Mouse (Mus musculus): ENCODE measurements around the gene Celf6.

Gene Celf6

DNA sequence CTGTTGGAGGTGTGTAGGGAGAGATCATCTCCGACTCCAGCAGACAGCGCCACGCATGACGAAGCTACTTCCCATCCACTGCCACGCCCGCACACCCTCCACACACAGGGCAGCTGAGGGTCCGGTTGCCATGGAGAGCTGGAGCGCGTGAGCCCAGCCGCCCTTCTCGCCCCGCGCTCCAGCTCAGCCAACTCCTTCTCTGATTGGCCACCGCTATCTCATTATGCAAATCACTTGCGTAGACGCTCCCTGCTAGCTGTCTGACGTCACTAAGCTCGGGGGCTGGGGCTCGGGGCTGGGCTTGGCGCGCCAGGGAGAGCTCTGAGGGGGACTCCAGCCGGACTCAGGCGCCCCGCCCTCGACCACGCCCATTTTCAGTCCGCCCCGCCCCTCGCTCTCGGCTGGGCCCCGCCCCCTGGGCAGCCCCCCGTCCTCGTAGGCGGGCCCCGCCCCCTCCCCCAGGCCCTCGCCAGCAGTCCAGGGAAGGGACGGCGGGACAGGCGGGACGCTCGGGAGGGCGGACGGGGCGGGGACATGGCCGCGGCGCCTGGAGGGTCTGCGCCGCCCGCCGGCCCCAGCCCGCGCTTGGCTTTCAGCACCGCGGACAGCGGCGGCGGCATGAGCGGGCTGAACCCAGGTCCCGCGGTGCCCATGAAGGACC, at the start of gene Celf6:
TSS of gene Celf6 (plus strand) at position 74 of the 661 bp plus-strand sequence.
- peak; percentile 71 for DNase-seq (ENCODE audit: low read depth, low spot score)

DNA sequence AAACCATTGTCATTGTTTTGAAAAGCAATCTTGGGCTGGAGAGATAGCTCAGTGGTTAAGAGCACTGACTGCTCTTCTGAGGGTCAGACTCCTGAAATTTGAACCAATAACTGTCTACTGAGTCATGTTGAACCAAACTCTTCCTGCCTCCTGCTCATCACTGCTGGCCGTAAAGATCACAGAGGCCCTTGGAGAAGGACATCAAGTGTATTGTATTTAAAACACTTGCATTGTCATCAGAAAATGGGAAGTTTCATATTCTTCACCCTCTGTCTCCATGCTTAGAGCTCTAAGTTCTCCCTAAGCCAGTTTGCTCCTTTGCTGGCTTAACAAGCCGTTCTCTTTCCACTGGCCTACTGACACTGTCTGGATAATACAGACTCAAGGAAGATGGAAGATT, 49.4 kb upstream of the Celf6 start:
- no peak for DNase-seq (ENCODE audit: low read depth, low spot score)

DNA sequence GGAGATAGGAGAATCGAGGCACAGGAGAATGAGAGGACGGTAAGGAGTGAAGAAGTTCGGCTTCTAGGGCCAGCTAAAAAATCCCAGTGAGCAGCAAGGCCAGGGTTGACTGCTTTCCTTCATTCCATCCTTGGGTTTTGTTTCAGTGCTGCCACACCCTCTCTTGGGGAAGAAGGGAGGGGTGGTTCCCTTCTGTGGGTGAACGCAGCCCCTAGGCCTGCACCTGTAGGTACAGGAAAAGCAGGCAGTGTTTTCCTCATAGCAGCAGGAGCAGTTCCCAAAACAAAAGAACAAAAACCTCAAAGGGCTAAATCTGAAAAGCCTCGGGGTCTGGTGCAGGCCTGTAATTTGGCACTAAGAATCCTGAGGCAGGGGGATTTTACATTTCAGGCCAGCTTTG, 46.1 kb upstream of the Celf6 start:
- DNase-seq (ENCODE audit: low read depth, low spot score) = no peak

DNA sequence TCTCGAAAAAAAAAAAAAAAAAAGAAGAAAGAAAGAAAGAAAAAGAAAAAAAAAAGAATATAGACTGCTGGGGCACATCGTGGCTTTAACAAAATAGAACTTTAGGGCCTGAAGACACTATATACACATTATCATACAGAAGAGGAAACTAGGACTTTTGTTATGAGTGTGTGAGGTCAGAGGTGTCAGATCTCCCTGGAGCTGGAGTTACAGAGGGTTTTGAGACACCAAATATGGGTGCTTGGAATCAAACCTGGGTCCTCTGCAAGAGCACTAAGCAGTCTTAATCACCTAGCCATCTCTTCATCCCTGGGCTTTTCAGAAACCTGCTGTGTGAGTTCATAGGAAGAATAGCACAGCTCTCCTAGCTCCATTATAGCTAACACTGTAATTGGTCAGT, 44.3 kb upstream of the Celf6 start:
- DNase-seq (ENCODE audit: low read depth, low spot score) = no peak

DNA sequence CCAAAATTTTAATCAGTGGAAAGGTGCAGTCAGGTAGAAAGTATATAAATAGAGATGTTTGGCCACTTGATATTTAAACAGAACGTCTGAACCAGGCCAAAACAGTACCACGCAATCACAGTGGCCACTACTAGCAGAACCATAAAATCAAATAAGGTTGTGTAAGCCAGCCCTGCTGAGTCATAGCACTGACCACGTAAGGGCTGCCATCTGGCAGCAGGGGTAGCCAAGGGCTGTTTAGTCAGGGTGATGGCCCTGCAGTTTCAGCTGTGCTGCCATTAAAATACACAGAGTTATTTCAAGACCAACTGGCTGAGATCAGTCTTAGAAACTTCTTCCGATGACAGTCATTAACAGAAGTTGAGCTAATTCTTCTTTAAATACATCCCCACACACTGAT, 43.8 kb upstream of the Celf6 start:
- no peak for DNase-seq (ENCODE audit: low read depth, low spot score)

DNA sequence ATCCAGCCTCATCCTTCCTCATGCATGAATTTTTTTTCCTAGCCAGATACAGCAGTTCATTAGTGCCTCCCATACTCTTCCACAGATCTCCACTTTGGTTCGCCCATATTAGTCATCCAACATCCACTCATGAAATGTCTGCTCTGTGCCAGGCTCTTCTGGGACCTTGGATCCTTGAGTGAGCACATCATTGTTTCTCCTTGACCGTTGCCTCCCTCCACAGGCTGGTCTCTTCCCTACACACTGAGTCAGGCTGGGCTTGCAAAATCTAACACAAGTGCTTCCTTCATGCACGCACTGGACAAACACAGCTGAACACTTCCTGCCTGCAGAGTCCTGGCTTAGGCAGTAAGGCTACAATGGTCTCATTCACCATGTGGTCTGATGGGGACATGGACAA, 40.1 kb upstream of the Celf6 start:
- DNase-seq (ENCODE audit: low read depth, low spot score) = no peak

DNA sequence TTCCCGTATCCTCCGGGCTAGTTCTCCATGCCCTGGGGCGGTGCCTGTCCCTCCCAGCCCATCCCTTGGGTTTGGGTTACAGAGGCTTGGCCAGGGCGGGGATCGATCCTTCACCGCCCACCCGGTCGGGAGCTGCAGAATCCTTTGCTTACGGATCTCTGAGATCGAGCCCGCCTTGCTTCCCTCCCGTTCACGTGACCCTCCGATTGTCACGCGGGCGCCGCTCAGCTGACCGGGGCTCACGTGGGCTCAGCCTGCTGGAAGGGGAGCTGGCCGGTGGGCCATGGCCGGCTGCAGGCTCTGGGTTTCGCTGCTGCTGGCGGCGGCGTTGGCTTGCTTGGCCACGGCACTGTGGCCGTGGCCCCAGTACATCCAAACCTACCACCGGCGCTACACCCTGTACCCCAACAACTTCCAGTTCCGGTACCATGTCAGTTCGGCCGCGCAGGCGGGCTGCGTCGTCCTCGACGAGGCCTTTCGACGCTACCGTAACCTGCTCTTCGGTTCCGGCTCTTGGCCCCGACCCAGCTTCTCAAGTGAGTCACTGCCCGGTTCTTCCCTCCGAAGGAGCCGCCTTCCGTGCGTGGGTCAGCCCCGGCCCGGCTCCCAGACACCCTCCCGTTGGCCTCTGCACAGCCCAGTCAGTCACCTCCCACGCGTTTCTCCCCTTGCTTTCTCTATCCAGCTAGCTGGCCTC, 38.1 kb upstream of the Celf6 start, which contains the start of the genes Hexa and Tmem202:
TSS of gene Hexa (plus strand) at position 100 of the 697 bp plus-strand sequence.
TSS of gene Tmem202 (minus strand) at position 407 of the 697 bp plus-strand sequence.
- DNase-seq (ENCODE audit: low read depth, low spot score) = peak; percentile 80

DNA sequence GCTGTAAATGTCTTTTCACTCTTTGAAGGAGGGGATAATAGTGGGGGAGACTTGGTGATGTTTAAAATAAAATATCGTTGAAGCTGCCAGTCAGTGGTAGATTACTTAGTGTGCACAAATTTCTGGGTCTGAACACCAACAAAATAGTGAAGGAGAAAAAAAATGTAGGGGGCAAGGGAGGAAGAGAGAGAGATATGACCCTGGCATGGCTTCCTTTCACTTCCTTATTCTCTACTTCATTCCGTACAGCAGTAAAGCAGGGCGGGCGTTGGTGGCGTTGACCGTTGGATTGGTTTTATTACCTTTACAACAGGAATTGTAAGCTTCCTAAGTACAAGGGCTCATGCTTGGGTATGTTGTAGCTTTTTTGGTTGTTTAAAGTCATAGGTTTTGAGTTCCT, 36.1 kb upstream of the Celf6 start:
- DNase-seq (ENCODE audit: low read depth, low spot score) = no peak

DNA sequence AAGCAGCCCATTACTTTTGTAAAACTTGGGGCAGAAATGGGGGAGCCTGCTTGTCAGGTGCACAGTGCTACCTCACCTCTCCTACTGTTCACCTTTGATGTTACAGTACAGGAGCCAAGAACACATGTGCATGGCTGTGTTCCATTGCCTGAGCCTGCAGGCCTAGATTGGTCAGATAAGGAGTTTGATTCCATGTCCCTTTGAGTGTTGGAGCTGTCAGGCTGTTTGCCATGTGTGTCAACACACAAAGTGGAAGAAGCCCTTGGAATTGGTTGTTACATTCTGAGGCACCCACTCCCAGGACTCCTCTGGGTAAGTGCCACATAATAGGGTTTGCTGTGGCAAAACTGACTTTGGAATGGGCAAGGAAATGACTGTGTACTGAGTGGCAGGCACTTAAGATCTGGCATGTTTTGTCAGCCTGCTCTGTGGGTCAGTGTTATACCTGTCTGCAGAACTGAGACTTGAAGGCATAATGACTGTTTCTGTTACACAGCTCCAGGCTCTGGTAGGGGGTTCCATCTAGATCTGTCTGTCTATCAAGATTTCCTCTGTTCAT, 34.9 kb upstream of the Celf6 start:
- DNase-seq (ENCODE audit: low read depth, low spot score) = no peak

DNA sequence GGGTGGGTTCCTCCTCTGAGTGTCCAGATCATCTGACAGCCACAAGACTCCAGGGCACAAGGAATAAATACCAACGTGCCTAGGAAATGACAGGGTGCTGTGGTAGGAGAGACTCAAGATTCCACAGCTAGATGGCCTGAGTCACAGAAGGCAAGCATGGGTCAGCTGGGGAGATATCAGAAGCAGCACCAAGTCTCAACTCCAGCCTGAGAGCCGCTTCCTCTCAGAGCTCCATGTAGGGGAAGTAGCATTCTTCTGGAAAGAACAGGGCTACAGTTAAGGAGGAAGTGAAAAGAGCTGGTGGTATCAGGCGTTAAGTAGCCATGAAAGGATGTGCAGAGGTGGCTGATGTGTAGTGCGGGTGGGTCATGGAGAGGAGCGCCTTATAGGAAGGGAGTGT, 33.0 kb upstream of the Celf6 start:
- no peak for DNase-seq (ENCODE audit: low read depth, low spot score)

DNA sequence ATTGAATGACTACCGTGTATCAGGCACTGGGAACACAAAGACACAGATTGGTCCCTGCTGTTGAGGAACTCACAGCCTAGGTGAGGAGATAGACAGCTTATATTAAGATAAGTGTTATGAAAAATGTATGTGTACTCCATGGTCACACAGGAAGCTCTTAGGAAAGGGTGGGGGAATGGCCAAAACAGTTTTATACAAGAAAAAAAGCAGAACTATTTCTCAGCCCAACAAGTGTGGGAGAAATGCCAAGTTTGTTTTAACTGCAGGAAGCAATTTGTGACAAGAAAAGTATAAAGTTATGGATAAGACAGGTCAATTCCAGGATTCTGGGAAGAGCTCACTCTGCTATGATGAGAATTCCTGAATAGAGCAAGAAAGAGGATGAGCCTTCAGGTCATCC, 29.8 kb upstream of the Celf6 start:
- no peak for DNase-seq (ENCODE audit: low read depth, low spot score)

DNA sequence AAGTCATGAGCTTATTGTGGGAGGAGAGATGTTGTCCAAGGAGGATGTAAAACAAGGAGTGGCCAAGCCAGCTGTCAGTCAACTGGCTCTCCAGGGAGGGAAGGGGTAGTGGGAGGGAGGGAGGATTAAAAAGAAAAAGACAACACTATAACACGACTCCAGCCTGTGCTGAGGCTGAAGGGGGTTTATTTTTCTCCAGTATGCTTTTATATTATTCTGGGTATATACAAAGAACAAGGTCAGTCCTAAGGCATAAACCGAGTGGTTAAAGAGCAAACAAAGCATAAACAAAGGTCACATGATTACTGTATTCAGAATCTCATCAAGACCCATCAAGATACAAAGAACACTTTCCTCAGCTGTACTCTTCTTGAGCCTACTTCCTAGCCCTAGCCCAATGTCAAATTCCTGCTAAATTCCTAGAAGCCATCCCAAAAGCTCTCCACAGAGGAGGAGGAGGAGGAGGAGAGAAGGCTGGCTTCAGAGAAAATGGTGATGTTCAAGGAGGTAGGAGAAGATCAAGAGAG, 28.7 kb upstream of the Celf6 start:
- no peak for DNase-seq (ENCODE audit: low read depth, low spot score)

DNA sequence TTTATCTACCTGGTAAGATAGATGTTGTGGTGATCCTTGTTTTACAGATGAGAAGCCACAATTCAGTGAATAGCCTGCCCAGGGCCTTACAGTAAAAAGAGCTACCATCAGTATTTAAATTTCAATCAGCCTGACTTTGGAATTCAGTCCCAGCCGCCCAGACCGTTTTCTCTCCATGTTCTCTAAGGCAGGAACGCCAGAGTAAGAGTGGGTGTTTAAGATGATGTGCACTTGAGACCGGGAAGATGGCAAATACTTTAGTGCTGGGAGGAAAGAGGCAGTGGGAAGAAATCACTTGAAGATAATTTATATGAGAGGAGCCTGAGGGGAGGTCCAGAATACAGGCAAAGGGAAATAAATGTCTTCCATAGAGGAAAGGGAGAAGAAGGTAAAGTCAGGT, 27.6 kb upstream of the Celf6 start:
- no peak for DNase-seq (ENCODE audit: low read depth, low spot score)

DNA sequence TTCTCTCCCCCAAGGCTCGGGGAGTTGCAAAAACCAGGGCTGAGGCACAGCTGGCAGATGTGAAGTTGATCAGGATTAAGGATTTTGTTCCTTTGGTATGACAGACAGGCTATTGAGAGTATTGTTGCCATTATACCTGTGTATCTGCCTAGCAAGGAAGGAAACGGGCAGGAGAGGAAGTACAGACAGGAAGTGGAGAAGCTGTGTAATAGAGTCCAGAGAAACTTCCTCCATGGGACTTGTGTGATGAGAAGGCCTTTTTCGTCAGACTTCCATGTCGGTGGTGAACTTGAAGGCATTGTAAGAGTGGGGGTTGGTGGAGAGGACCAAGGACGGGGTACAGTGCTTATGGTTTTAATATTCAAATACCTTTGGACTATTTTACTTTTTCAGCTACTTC, 26.7 kb upstream of the Celf6 start:
- peak; percentile 7 for DNase-seq (ENCODE audit: low read depth, low spot score)

DNA sequence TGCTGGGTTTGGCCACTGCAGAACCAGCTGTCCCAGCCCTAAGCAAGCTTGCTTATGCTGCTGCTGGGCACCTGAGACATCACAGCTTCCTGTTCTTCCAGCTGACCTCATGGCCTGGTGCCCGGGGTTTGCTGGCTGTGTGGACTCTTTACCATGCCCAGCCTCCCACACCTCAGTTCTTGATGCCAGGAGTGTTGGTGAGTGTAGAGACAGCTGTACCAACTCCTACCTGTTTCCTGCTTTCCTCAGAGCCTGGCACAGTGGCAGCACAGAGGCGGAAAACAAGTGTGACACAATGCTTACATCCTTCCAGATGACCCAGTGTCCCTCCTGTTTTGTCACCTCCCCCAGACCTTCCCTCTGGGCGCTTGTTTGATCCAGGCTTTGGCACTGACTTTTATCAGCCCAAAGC, 26.1 kb upstream of the Celf6 start:
- DNase-seq (ENCODE audit: low read depth, low spot score) = no peak

DNA sequence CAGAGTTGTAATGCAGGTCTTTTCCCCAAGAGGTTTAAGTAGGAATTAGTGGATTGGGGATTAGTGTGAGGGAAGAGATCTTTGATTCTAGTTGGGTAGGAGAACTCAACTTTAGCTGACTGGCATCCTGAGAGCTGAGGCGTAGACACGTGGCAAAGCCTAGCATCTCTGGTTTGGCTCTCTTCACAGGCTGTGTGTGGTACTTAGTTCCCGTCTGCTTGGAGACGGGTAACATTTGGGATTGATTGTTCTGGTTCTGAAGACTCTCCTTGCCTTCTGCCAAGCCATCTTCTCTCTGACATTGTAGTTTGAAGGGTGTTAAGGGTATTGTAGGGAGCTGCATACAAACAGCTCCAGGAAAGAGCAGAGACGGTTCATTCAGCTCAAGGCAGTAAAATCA, 25.1 kb upstream of the Celf6 start:
- no peak for DNase-seq (ENCODE audit: low read depth, low spot score)

DNA sequence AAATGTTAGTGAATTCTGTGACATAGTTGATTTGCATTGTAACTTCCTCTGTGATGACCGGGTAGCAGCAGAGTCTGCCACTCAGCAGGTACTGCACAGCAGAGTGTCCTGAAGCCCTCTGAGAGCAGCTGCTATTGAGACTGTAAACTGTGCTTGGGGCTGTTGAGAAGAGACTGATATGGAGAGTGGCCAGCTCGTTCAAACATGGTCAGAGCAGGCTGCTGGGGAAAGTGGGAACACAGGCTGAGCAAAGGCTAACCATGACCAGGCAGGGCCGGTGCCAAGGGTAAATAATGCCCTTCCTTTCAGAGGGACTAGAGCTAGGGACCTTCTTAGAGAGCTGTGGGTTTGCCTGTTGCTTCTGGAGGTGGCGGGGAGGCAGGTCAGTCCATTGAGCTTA, 24.0 kb upstream of the Celf6 start:
- DNase-seq (ENCODE audit: low read depth, low spot score) = no peak

DNA sequence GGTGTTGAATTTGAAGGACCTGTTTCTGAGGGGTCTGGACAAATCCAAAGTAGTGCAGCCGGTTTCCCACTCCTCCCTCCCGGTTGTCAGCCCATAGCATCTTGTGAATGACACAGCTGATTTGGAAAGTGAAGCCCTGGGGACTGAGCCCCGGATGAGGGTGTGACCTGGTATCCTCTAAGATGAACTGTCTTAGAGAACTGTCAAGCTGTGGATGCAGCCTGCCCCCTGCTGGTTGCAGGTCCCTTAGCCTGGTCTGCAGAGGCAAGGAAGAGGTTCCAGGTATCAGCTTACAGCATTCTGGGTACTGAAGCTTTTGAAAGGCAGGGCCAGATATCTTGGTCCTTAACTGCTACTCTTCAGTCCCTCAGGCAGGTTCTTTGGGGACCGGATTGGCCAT, 12.1 kb upstream of the Celf6 start:
- peak; percentile 89 for DNase-seq (ENCODE audit: low read depth, low spot score)

DNA sequence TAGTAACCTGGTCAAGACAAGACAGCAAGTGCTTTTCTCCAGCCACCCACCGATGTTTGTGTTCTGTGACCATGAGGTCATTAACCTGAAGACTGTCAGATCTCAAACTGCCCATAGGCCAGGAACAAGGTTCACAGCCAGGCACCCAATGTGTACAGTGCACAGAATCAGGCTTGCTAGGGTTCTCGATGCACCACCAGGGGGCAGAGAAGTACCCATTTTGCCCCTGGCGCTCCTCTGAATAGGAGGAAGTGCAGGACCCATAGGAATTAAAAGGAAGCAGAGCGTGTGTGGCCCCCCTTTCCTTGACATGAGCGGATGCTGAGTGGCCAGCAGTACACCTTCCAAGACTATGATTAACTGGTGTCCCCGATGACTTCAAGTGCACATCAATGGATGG, 10.6 kb upstream of the Celf6 start:
- DNase-seq (ENCODE audit: low read depth, low spot score) = peak; percentile 75

DNA sequence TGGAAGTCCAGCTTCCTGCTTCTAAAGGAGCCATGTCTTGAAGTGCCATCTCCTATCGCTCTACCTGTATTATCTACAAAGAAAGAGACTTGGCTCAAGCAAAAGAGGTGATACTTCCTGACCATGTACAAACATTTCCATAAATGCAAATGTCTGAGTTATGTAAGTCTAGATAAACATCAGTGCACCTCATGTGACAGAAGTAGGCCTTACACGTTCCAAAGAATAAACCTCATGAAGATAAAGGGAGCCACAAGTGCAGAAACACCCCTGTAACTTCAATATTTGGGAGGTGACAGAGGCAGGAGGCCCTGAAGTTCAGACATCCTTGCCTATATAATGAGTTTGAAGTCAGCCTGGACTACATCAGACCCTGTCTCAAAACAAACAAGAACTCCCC, 5.9 kb upstream of the Celf6 start:
- DNase-seq (ENCODE audit: low read depth, low spot score) = no peak

DNA sequence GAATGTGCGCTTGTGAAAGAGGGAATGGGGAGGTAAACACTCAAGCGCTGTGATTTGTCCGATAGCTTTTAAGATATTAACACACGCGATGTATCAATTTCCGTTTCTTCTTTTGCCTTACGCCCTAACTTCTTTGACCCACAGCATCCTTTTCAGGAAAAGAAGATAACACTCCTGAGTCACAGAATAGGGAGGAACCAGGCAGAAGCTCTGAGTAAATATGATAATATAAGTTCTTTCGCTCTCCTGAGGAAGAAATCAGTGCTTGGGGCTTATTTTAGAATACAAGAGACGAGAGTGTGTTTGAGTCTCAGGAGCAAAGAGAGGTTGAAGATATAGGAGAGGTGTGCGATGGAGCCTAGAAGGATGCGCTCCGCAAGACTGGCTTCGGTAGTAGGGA, 316 bp upstream of the Celf6 start:
- DNase-seq (ENCODE audit: low read depth, low spot score) = no peak

DNA sequence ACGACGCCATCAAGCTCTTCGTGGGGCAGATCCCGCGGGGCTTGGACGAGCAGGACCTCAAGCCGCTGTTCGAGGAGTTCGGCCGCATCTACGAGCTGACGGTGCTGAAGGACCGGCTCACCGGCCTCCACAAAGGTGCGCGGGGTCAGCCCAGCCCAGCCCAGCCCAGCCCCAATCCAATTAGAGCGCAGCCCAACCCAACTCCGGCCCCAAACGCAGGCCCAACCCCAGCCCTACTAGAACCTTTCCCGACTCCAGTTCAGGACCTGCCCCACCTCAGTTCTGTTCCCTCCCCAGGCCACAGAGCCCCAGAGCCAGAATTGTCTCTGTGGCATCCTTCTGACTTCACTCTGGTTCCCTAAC, 769 bp downstream of the Celf6 start:
- peak; percentile 6 for DNase-seq (ENCODE audit: low read depth, low spot score)

DNA sequence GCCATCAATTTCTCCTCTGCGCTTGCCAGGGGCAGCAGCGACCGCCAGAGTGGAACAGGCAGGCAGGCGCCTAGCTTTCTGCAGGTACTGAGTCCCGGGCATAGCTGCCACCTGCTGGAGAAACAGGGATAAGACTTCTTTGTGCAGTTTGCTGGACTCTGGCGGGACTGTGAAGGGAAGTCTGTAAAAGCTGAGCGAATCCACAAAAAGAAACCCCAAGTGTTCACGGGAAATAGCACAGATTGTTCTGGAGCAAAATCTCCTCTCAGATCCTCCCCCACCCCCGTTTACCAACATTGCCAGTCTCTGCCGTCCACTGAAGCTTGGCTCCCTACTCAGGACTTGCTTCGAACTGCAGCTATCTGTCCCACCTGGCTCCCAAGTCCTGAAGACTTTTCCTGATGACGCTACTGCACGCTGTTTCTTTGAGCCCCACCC, 7.2 kb downstream of the Celf6 start:
- peak; percentile 71 for DNase-seq (ENCODE audit: low read depth, low spot score)
